Mouse (Mus musculus): ENCODE results near the gene Tbx1.

Tbx1 gene

GRCm38 (mm10) chr16:18622916-18623750 lies 32.7 kb upstream of the Tbx1 start:
- in situ Hi-C loops (cut with MboI, MseI), result loop anchor here (5.0 kb wide), 2 partner anchors 54 to 176 kb away; no protein-coding TSS in a partner anchor

- in situ Hi-C loops (cut with MboI, MseI), result loop anchor here (5.0 kb wide), 2 partner anchors 55 to 175 kb away; no protein-coding TSS in a partner anchor
These were observed 31.5 kb upstream of the Tbx1 start, which contains the start of gene Gp1bb for GRCm38 (mm10) chr16:18622019-18622418. TSS of gene Gp1bb (minus strand) at chr16:18622403.

GRCm38 (mm10) chr16:18621362-18622001 lies 31.0 kb upstream of the Tbx1 start:
- in situ Hi-C loops (cut with MboI, MseI), result loop anchor here (5.0 kb wide), 2 partner anchors 56 to 174 kb away; no protein-coding TSS in a partner anchor

GRCm38 (mm10) chr16:18620601-18621361 lies 30.3 kb upstream of the Tbx1 start:
- in situ Hi-C loops (cut with MboI, MseI), result loop anchor here (5.0 kb wide), 2 partner anchors 57 to 173 kb away; no protein-coding TSS in a partner anchor

GRCm38 (mm10) chr16:18620201-18620600 lies 29.7 kb upstream of the Tbx1 start:
- in situ Hi-C loops (cut with MboI, MseI), result loop anchor here (5.0 kb wide), 2 partner anchors 57 to 173 kb away; no protein-coding TSS in a partner anchor

GRCm38 (mm10) chr16:18619110-18619509 lies 28.6 kb upstream of the Tbx1 start:
- in situ Hi-C loops (cut with MboI, MseI), result no loop called here

GRCm38 (mm10) chr16:18618297-18618696 lies 27.8 kb upstream of the Tbx1 start:
- in situ Hi-C loops (cut with MboI, MseI), result no loop called here

- in situ Hi-C loops (cut with MboI, MseI), result no loop called here
These were observed 27.0 kb upstream of the Tbx1 start for GRCm38 (mm10) chr16:18617370-18618065.

GRCm38 (mm10) chr16:18613301-18613700 lies 22.8 kb upstream of the Tbx1 start:
- in situ Hi-C loops (cut with MboI, MseI), result no loop called here

GRCm38 (mm10) chr16:18611752-18612151 lies 21.3 kb upstream of the Tbx1 start:
- in situ Hi-C loops (cut with MboI, MseI), result no loop called here

GRCm38 (mm10) chr16:18609099-18609498 lies 18.6 kb upstream of the Tbx1 start:
- in situ Hi-C loops (cut with MboI, MseI), result no loop called here

- in situ Hi-C loops (cut with MboI, MseI), result no loop called here
These were observed 17.8 kb upstream of the Tbx1 start for GRCm38 (mm10) chr16:18608226-18608625.

GRCm38 (mm10) chr16:18605705-18606104 lies 15.2 kb upstream of the Tbx1 start:
- in situ Hi-C loops (cut with MboI, MseI), result no loop called here

GRCm38 (mm10) chr16:18604267-18604701 lies 13.8 kb upstream of the Tbx1 start:
- in situ Hi-C loops (cut with MboI, MseI), result no loop called here

- in situ Hi-C loops (cut with MboI, MseI), result no loop called here
These were observed 11.0 kb upstream of the Tbx1 start for GRCm38 (mm10) chr16:18601447-18601846.

- in situ Hi-C loops (cut with MboI, MseI), result no loop called here
These were observed 7.5 kb upstream of the Tbx1 start for GRCm38 (mm10) chr16:18598006-18598405.

- in situ Hi-C loops (cut with MboI, MseI), result no loop called here
These were observed 5.8 kb upstream of the Tbx1 start for GRCm38 (mm10) chr16:18596255-18596654.

- in situ Hi-C loops (cut with MboI, MseI), result no loop called here
These were observed 3.5 kb upstream of the Tbx1 start for GRCm38 (mm10) chr16:18593930-18594329.

- in situ Hi-C loops (cut with MboI, MseI), result no loop called here
These were observed 862 bp upstream of the Tbx1 start for GRCm38 (mm10) chr16:18591047-18592018.

- in situ Hi-C loops (cut with MboI, MseI), result no loop called here
These were observed 1.3 kb downstream of the Tbx1 start for GRCm38 (mm10) chr16:18589080-18589621.

Data from regulatory T cell (primary cell).